Mouse (Mus musculus): ENCODE measurements at regions not wholly inside any gene's neighbourhood (a gene's known extent, or its start where the extent isn't known, plus 50 kb on each side); places are given as distances from the start of the nearest gene placed in this dataset.

DNA sequence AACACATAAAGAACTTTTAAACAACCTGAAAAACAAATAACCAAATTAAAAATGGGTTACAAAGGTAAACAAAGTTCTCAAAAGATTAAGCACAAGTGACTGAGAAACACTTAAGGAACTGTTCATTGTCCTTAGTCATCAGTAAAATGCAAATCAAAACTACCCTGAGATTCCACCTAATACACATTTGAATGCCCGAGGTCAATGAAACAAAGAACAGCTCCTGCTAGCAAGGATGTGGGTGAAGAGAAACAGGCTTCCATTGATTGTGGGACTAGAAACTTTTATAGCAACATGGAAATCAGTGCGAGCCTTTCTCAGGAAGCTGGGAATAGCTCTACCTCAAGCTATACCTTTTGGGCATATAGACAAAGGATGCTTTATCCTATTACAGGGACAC is 184.7 kb upstream of the Tars start:
- TF ChIP-seq CTCF (IDR thresholded peaks at IDR 0.05; ENCODE audit: borderline replicate concordance, insufficient read depth, low read depth, low read length): no peak
- TF ChIP-seq POLR2A (IDR thresholded peaks at IDR 0.05; ENCODE audit: borderline replicate concordance, insufficient read depth, low read length): no peak

Data from cerebellum, adult 2 months (tissue).